Mouse (Mus musculus) forebrain, postnatal 0 days (tissue): ENCODE measurements around the gene Fcgr3. TPM values are rescaled to one million over a fixed set of nuclear protein-coding genes. Genes with fewer than 3 reads are reported as not detected.
"Not testable (repeated sequence)": the region's sequence is repeated elsewhere in the genome, so short reads cannot be mapped to it uniquely, and the experiment has no call there.

Experiments used
- ATAC-seq: fragments of 200-750 bp; cut with Nextera tagmentation; 2 replicates; pipeline ENCODE4 v1.8.0; 2017; ENCODE audit warnings: mild to moderate bottlenecking, moderate library complexity
- DNase-seq: peaks from one replicate; pipeline ENCODE4 v3.0.0-alpha.2; 2015
- H3K27ac ChIP-seq: fragments of 300-500 bp; sonication (generic); 2 replicates; pipeline ENCODE4 v1.5.1; 2014; ENCODE audit warnings: low read depth, mild to moderate bottlenecking, antibody characterized with exemption, low read length, moderate library complexity, mixed read lengths
- H3K27me3 ChIP-seq: fragments of 300-500 bp; sonication (generic); 2 replicates; pipeline ENCODE4 v1.6.1; 2014; ENCODE audit warnings: mild to moderate bottlenecking, low read length, mixed read lengths; ENCODE audit not compliant: insufficient read depth
- H3K36me3 ChIP-seq: fragments of 300-500 bp; sonication (generic); 2 replicates; pipeline ENCODE4 v1.6.1; 2014; ENCODE audit warnings: mild to moderate bottlenecking, moderate library complexity; ENCODE audit not compliant: insufficient read depth
- H3K4me1 ChIP-seq: fragments of 300-500 bp; sonication (generic); 2 replicates; pipeline ENCODE4 v1.6.1; 2014; ENCODE audit warnings: antibody characterized with exemption; ENCODE audit not compliant: insufficient read depth
- H3K4me2 ChIP-seq: fragments of 300-500 bp; sonication (generic); 2 replicates; pipeline ENCODE4 v1.6.1; 2014; ENCODE audit warnings: low read depth, mild to moderate bottlenecking, moderate library complexity
- H3K4me3 ChIP-seq: fragments of 300-500 bp; sonication (generic); 2 replicates; pipeline ENCODE4 v1.5.1; 2014; ENCODE audit warnings: low read depth, low read length, mixed read lengths
- H3K9ac ChIP-seq: fragments of 300-500 bp; sonication (generic); 2 replicates; pipeline ENCODE4 v1.6.1; 2014; ENCODE audit warnings: mild to moderate bottlenecking
- H3K9me3 ChIP-seq: fragments of 300-500 bp; sonication (generic); 2 replicates; pipeline ENCODE4 v1.6.1; 2016; ENCODE audit warnings: low read length
- CTCF ChIP-seq: sonication (generic); IDR thresholded peaks from 2 replicates; pipeline ENCODE4 v1.5.1; 2016; ENCODE audit warnings: antibody characterized with exemption, control low read depth, low read depth
- WGBS: fragments of 180-500 bp; shearing (Covaris S2); extraction: QIAGEN DNeasy Blood & Tissue Kit; methylation state at CpG from one replicate; pipeline ENCODE4 v1.1.7; 2014; 5-methylcytosine and 5-hydroxymethylcytosine counted together
- polyA plus RNA-seq: library from polyadenylated mRNA; unstranded; fragments of >200 nt; fragmentation: Nextera tagmentation; extraction: Ambion mirVana; gene quantifications from 2 replicates; pipeline ENCODE4 v1.2.1, GENCODE M21; 2015
- total RNA-seq: library from RNA; depleted of rRNA; stranded (reverse); fragments of >200 nt; gene quantifications from 2 replicates; pipeline ENCODE4 v1.2.3, GENCODE M21; 2014

The Fcgr3 gene
- total and polyA plus RNA-seq, 2 experiments from 2014 or later: 13.9 to 14.9 TPM

GRCm38 (mm10) chr1:171097612-171098011, 32.9 kb upstream of the Fcgr3 start:
- Histone ChIP-seq H3K27me3 (no peaks in the 10 kb centered on the region), H3K9ac (no peak overlapping the region), H3K27ac (no peak overlapping the region), H3K4me1 (no peaks in the 10 kb centered on the region), H3K36me3 (no peaks in the 10 kb centered on the region), H3K4me3 (no peak overlapping the region), H3K9me3 (no peaks in the 10 kb centered on the region), H3K4me2 (no peak overlapping the region)
- 52% methylated on average over 2 of the region's 2 CpGs for WGBS
- DNase-seq (no peak), ATAC-seq (no peak)
- TF ChIP-seq CTCF: no peak

GRCm38 (mm10) chr1:171097136-171097535, 32.4 kb upstream of the Fcgr3 start:
- Histone ChIP-seq H3K4me2 (no peak overlapping the region), H3K4me3 (no peak overlapping the region), H3K9ac (no peak overlapping the region), H3K4me1 (no peaks in the 10 kb centered on the region), H3K9me3 (no peaks in the 10 kb centered on the region), H3K27me3 (no peaks in the 10 kb centered on the region), H3K27ac (no peak overlapping the region), H3K36me3 (no peaks in the 10 kb centered on the region)
- ATAC-seq: no peak
- DNase-seq: no peak
- no peak for TF ChIP-seq CTCF

GRCm38 (mm10) chr1:171096110-171096964, 31.6 kb upstream of the Fcgr3 start:
- no peak overlapping the region for H3K27ac ChIP-seq
- no peaks in the 10 kb centered on the region for H3K4me1 ChIP-seq
- no peak overlapping the region for H3K9ac ChIP-seq
- ATAC-seq: no peak
- no peaks in the 10 kb centered on the region for H3K36me3 ChIP-seq
- H3K9me3 ChIP-seq: no peaks in the 10 kb centered on the region
- WGBS: 18% methylated on average over 10 of the region's 10 CpGs
- no peak overlapping the region for H3K4me2 ChIP-seq
- no peaks in the 10 kb centered on the region for H3K27me3 ChIP-seq
- no peak for TF ChIP-seq CTCF
- no peak overlapping the region for H3K4me3 ChIP-seq
- no peak for DNase-seq

- DNase-seq (no peak), ATAC-seq (no peak)
- no peaks in the 10 kb centered on the region for H3K27me3 ChIP-seq
- WGBS: 83% methylated on average over 4 of the region's 4 CpGs
- H3K4me3 ChIP-seq: no peak overlapping the region
- H3K9ac ChIP-seq: no peak overlapping the region
- H3K4me1 ChIP-seq: no peaks in the 10 kb centered on the region
- TF ChIP-seq CTCF: no peak
- H3K9me3 ChIP-seq: no peaks in the 10 kb centered on the region
- H3K4me2 ChIP-seq: no peak overlapping the region
- no peak overlapping the region for H3K27ac ChIP-seq
- no peaks in the 10 kb centered on the region for H3K36me3 ChIP-seq
These were observed 29.7 kb upstream of the Fcgr3 start for GRCm38 (mm10) chr1:171094424-171094823.

GRCm38 (mm10) chr1:171090761-171091160, 26.0 kb upstream of the Fcgr3 start:
- 73% methylated on average over 2 of the region's 2 CpGs for WGBS

GRCm38 (mm10) chr1:171089891-171090290, 25.2 kb upstream of the Fcgr3 start:
- ATAC-seq (no peak), DNase-seq (no peak)
- Histone ChIP-seq H3K4me3 (no peak overlapping the region), H3K9ac (no peak overlapping the region), H3K4me2 (no peak overlapping the region), H3K27me3 (no peaks in the 10 kb centered on the region), H3K27ac (no peak overlapping the region), H3K36me3 (no peaks in the 10 kb centered on the region), H3K4me1 (no peaks in the 10 kb centered on the region), H3K9me3 (no peaks in the 10 kb centered on the region)
- WGBS: 94% methylated on average over 1 of the region's 1 CpGs
- TF ChIP-seq CTCF: no peak

More at GRCm38 (mm10) chr1:171090761-171091160, 26.0 kb upstream of the Fcgr3 start:
- no peak for TF ChIP-seq CTCF
- Histone ChIP-seq H3K4me2 (no peak overlapping the region), H3K27me3 (no peaks in the 10 kb centered on the region), H3K9ac (no peak overlapping the region), H3K9me3 (no peaks in the 10 kb centered on the region), H3K4me3 (no peak overlapping the region), H3K4me1 (no peaks in the 10 kb centered on the region), H3K36me3 (no peaks in the 10 kb centered on the region), H3K27ac (no peak overlapping the region)
- DNase-seq (no peak), ATAC-seq (no peak)

GRCm38 (mm10) chr1:171088237-171088869, 23.6 kb upstream of the Fcgr3 start:
- WGBS: 1% methylated on average over 10 of the region's 10 CpGs

More at GRCm38 (mm10) chr1:171088237-171088869, 23.6 kb upstream of the Fcgr3 start:
- not testable (repeated sequence) for H3K4me1 ChIP-seq, ATAC-seq, H3K36me3 ChIP-seq, H3K9me3 ChIP-seq, H3K27ac ChIP-seq, H3K27me3 ChIP-seq
- Histone ChIP-seq H3K4me2 (peak overlapping the region; percentile 28), H3K4me3 (peak overlapping the region; percentile 7; the same call in 1 of the 2 replicates), H3K9ac (peak overlapping the region; percentile 31; the same call in 1 of the 2 replicates)
- peak; percentile 32 for DNase-seq
